Mouse (Mus musculus) limb, embryonic 14.5 days (tissue): ENCODE data around the gene Npas2. TPM values are rescaled to one million over a fixed set of nuclear protein-coding genes. Genes with fewer than 3 reads are reported as not detected.

Experiments used
- ATAC-seq: fragments of 200-750 bp; cut with Nextera tagmentation; 2 replicates; pipeline ENCODE4 v1.8.0; 2017; ENCODE audit warnings: low read depth, moderate number of reproducible peaks, moderate TSS enrichment; ENCODE audit not compliant: low FRiP score
- DNase-seq: peaks from one replicate; pipeline ENCODE4 v3.0.0-alpha.2; 2015; ENCODE audit warnings: low spot score
- H3K27ac ChIP-seq: fragments of 300-500 bp; sonication (generic); replicated peaks from 2 replicates; pipeline ENCODE4 v1.5.1; 2014; ENCODE audit warnings: low read depth, mild to moderate bottlenecking, low read length, moderate library complexity, mixed read lengths
- H3K27me3 ChIP-seq: fragments of 300-500 bp; sonication (generic); 2 replicates; pipeline ENCODE4 v1.6.1; 2014; ENCODE audit warnings: low read length, mixed read lengths; ENCODE audit not compliant: control insufficient read depth, insufficient read depth
- H3K36me3 ChIP-seq: fragments of 300-500 bp; sonication (generic); 2 replicates; pipeline ENCODE4 v1.6.1; 2014; ENCODE audit warnings: mild to moderate bottlenecking, low read length, moderate library complexity, mixed read lengths; ENCODE audit not compliant: control insufficient read depth, insufficient read depth
- H3K4me1 ChIP-seq: fragments of 300-500 bp; sonication (generic); 2 replicates; pipeline ENCODE4 v1.6.1; 2014; ENCODE audit warnings: antibody characterized with exemption, low read length, mixed read lengths; ENCODE audit not compliant: control insufficient read depth, insufficient read depth
- H3K4me2 ChIP-seq: fragments of 300-500 bp; sonication (generic); replicated peaks from 2 replicates; pipeline ENCODE4 v1.6.1; 2014; ENCODE audit warnings: low read depth, mild to moderate bottlenecking, low read length, moderate library complexity; ENCODE audit not compliant: severe bottlenecking
- H3K4me3 ChIP-seq: fragments of 300-500 bp; sonication (generic); replicated peaks from 2 replicates; pipeline ENCODE4 v1.5.1; 2014; ENCODE audit warnings: low read length
- H3K9ac ChIP-seq: fragments of 300-500 bp; sonication (generic); 2 replicates; pipeline ENCODE4 v1.6.1; 2014; ENCODE audit warnings: mild to moderate bottlenecking, low read depth, low read length, moderate library complexity; ENCODE audit not compliant: severe bottlenecking
- H3K9me3 ChIP-seq: fragments of 300-500 bp; sonication (generic); 2 replicates; pipeline ENCODE4 v1.6.1; 2016; ENCODE audit warnings: low read length; ENCODE audit not compliant: control insufficient read depth
- POLR2A ChIP-seq: fragments of 200-500 bp; IDR thresholded peaks from 2 replicates; pipeline ENCODE4 v1.8.0; 2012; ENCODE audit warnings: inconsistent platforms, mild to moderate bottlenecking, moderate library complexity, borderline replicate concordance; ENCODE audit not compliant: insufficient read depth, insufficient read length; ENCODE audit errors: extremely low read depth
- WGBS: fragments of 180-500 bp; shearing (Covaris S2); extraction: QIAGEN DNeasy Blood & Tissue Kit; methylation state at CpG from one replicate; pipeline ENCODE4 v1.1.7; 2014; 5-methylcytosine and 5-hydroxymethylcytosine counted together
- polyA plus RNA-seq, 2 experiments: library from polyadenylated mRNA; depleted of rRNA in 1 of 2; stranded (reverse) in 1 of 2; unstranded in 1 of 2; fragments of >200 nt; fragmentation: Nextera tagmentation in 1 of 2; extraction: Ambion mirVana in 1 of 2; gene quantifications; 2 replicates each; pipeline versions ENCODE4 v1.2.1 to v1.2.3; 2012 to 2014

Npas2 gene
- polyA plus RNA-seq, 2 experiments: 2.0 to 3.2 TPM

DNA sequence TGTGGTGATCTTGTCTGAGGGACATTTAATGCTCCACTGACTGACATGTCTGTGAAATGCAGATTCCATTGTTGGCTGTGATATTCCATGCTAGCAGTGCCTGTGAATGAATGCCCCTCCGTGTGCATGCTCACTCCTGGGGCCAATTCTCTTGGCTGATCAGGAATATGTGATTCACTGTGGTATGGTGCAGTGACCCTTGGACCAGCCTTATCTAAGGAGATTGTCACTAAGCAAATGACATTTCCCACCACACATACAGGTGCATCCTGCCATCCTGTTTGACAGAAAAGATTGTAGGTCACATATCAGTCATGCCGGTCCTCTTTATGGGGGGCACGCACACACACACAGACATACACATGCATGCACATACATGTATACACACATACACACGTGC, 138.9 kb downstream of the Npas2 start:
- Histone ChIP-seq H3K9me3 (no peaks in the 10 kb centered on the region), H3K36me3 (no peaks in the 10 kb centered on the region), H3K9ac (no peak overlapping the region), H3K27ac (no peak overlapping the region), H3K4me3 (no peak overlapping the region), H3K4me2 (no peak overlapping the region), H3K27me3 (no peaks in the 10 kb centered on the region), H3K4me1 (peaks cover 11% of the 10 kb centered on the region)
- no peak for TF ChIP-seq POLR2A
- no peak for ATAC-seq
- WGBS: 80% methylated on average over 4 of the region's 4 CpGs
- DNase-seq: no peak

DNA sequence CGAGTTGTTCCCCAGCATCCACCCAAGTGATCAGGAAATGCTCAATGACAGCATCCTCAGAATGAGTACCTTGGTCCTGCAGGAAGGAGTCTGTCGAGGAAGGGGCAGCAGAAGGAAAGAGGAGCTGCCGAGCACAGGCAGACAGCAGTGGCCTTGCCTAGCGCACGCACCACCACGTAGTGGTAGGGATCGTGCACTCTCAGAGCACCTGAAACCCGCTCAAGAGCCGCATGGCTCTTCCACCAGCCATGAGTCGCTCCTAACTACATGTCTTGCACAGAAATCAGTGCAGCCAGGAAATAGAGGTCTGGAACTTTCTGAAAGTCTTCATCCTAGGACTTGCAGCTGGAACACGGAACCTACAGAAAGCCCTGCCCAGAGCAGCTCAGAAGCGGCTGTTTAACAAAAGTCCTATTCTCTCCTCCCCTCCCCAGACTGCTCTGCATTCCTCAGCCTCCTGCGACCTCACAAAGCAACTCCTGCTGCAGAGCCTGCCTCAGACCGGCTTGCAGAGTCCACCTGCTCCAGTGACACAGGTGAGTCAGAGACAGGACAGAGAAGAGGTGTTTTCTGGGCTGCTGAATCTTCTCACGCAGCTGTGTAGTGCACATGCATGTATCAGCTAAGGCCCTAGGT, 142.1 kb downstream of the Npas2 start:
- TF ChIP-seq POLR2A: no peak
- Histone ChIP-seq H3K27me3 (no peaks in the 10 kb centered on the region), H3K4me2 (0 out of 2 replicates have a peak overlapping the region, but pooled peaks have one; percentile 2), H3K27ac (no peak overlapping the region; the same call in 1 of the 2 replicates), H3K9ac (peak overlapping the region; percentile 5; the same call in 1 of the 2 replicates), H3K4me1 (peaks cover 9% of the 10 kb centered on the region; the same call in 1 of the 2 replicates), H3K9me3 (no peaks in the 10 kb centered on the region), H3K36me3 (no peaks in the 10 kb centered on the region), H3K4me3 (no peak overlapping the region)
- WGBS: 27% methylated on average over 15 of the region's 15 CpGs
- ATAC-seq (no peak), DNase-seq (no peak)

DNA sequence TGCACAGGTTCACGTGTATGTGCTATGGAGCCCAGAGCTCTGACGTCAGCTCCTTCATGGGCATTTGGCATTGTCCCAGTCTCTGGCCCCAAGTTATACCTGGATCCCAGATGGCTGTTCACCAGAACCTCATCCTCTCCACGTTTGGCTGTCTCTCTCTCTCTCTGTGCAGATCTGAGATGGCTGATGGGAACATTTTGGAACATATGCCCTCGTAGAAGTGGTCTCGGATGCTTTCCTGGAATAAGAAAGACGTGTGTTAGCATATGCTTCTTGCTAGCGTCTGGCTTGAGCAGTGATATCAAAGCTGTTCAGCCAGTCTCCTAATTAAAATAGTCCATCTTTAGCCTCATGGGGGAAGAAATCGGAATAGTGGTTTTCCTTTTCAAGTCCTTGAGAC, 143.3 kb downstream of the Npas2 start:
- ATAC-seq: no peak
- Histone ChIP-seq H3K9ac (no peak overlapping the region), H3K4me1 (peaks cover 3% of the 10 kb centered on the region; the same call in 1 of the 2 replicates), H3K9me3 (no peaks in the 10 kb centered on the region), H3K36me3 (no peaks in the 10 kb centered on the region), H3K27ac (no peak overlapping the region), H3K4me2 (no peak overlapping the region), H3K4me3 (no peak overlapping the region), H3K27me3 (no peaks in the 10 kb centered on the region)
- no peak for DNase-seq
- no peak for TF ChIP-seq POLR2A
- 68% methylated on average over 8 of the region's 8 CpGs for WGBS

DNA sequence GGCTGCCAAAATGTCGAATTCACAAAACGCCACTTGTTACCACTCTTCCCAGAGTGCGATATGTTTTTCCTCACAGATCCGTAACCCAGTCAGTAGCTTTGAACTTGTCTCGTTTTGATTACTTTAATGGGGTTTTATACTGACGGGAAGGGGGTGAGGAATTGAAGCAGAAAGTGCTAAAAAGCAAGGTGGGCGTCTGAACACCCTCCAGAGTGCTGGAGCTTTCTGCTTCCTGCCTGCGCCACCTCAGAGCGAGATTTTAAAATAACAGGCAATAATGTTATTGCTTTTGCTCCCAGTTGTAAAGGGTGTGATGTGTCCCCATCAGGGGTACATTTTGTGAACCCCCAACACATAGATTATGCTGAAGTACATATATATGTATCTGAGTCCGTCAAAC, 145.3 kb downstream of the Npas2 start:
- no peak overlapping the region for H3K4me2 ChIP-seq
- H3K27me3 ChIP-seq: no peaks in the 10 kb centered on the region
- no peak for DNase-seq
- no peaks in the 10 kb centered on the region for H3K36me3 ChIP-seq
- no peak overlapping the region for H3K27ac ChIP-seq
- peaks cover 3% of the 10 kb centered on the region; the same call in 1 of the 2 replicates for H3K4me1 ChIP-seq
- WGBS: 53% methylated on average over 10 of the region's 10 CpGs
- no peaks in the 10 kb centered on the region for H3K9me3 ChIP-seq
- ATAC-seq: no peak
- no peak for TF ChIP-seq POLR2A
- H3K9ac ChIP-seq: no peak overlapping the region
- H3K4me3 ChIP-seq: no peak overlapping the region

DNA sequence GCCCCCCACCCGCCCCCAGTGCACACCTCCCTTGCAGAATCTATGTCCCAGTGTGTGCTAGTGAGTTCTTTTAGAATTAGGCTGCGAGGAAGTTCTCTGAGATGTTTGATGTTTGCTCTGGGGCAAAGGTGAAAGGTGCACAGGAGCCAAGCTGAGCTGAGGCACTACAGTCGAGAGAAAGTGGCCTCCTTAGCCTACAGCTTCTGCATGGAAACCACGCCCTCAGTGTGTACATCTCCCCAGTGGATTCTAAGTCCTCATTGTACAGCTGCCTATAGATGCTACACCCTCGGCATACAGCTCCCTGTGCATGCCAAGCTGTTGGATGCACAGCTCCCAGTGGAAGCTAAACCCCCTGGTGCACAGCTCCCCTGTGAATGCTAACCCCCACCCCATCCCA, 145.9 kb downstream of the Npas2 start:
- WGBS: 60% methylated on average over 5 of the region's 5 CpGs
- TF ChIP-seq POLR2A: no peak
- no peak overlapping the region for H3K4me2 ChIP-seq
- no peaks in the 10 kb centered on the region for H3K27me3 ChIP-seq
- H3K9me3 ChIP-seq: no peaks in the 10 kb centered on the region
- no peak for ATAC-seq
- no peak overlapping the region for H3K4me3 ChIP-seq
- H3K9ac ChIP-seq: no peak overlapping the region
- H3K36me3 ChIP-seq: no peaks in the 10 kb centered on the region
- H3K4me1 ChIP-seq: peaks cover 3% of the 10 kb centered on the region; the same call in 1 of the 2 replicates
- DNase-seq: no peak
- no peak overlapping the region for H3K27ac ChIP-seq
